Mouse (Mus musculus) CH12.LX (cell line): ENCODE measurements around the gene Mdh1. TPM values are rescaled to one million over a fixed set of nuclear protein-coding genes. Genes with fewer than 3 reads are reported as not detected.

ENCODE experiments used
- DNase-seq: peaks from one replicate; pipeline ENCODE4 v3.0.0-alpha.2; 2013; ENCODE audit errors: extremely low read depth
- H3K27ac ChIP-seq: 2 replicates; pipeline ENCODE4 v1.5.1; 2012; ENCODE audit warnings: low read depth, mild to moderate bottlenecking, control low read depth, moderate library complexity; ENCODE audit not compliant: insufficient read depth
- H3K27me3 ChIP-seq: replicated peaks from 2 replicates; pipeline ENCODE3; 2012; ENCODE audit warnings: inconsistent platforms
- H3K36me3 ChIP-seq, 2 experiments: replicated peaks in 1 of 2; 2 replicates each; pipeline versions ENCODE3 to v1.6.1; 2012; ENCODE audit warnings: inconsistent platforms in 1 of 2, low read length in 1 of 2, mild to moderate bottlenecking in 1 of 2, mixed read lengths in 1 of 2, moderate library complexity in 1 of 2; ENCODE audit not compliant: control insufficient read depth in 1 of 2, insufficient read depth in 1 of 2
- H3K4me1 ChIP-seq, 2 experiments: 2 replicates each; pipeline ENCODE4 v1.6.1; 2012; ENCODE audit warnings: inconsistent platforms in 1 of 2, moderate library complexity in 1 of 2; ENCODE audit not compliant: insufficient read depth in 2 of 2, control insufficient read depth in 1 of 2
- H3K4me2 ChIP-seq: 2 replicates; pipeline ENCODE4 v1.6.1; 2012; ENCODE audit warnings: low read depth, mild to moderate bottlenecking, control low read depth; ENCODE audit not compliant: poor library complexity, insufficient read depth, severe bottlenecking
- H3K4me3 ChIP-seq, 3 experiments: fragments of 150-350 bp in 1 of 3; sonication (generic) in 1 of 3; replicated peaks in 1 of 3; 2 replicates each; pipeline versions ENCODE3 to v1.5.1; 2011 to 2012; ENCODE audit warnings: low read depth in 2 of 3, low read length in 2 of 3, mild to moderate bottlenecking in 2 of 3, moderate library complexity in 2 of 3, control low read depth in 1 of 3, improper control_type of control experiment in 1 of 3, inconsistent platforms in 1 of 3, mixed read lengths in 1 of 3; ENCODE audit not compliant: poor library complexity in 1 of 3
- H3K79me2 ChIP-seq: replicated peaks from 2 replicates; pipeline ENCODE4 v1.6.1; 2012; ENCODE audit warnings: mild to moderate bottlenecking, moderate library complexity; ENCODE audit not compliant: control insufficient read depth, poor library complexity, insufficient read depth, severe bottlenecking; ENCODE audit errors: extremely low read depth
- H3K9ac ChIP-seq: 2 replicates; pipeline ENCODE4 v1.6.1; 2012; ENCODE audit warnings: low read depth, mild to moderate bottlenecking, control low read depth, moderate library complexity; ENCODE audit not compliant: insufficient read depth
- H3K9me3 ChIP-seq: replicated peaks from 2 replicates; pipeline ENCODE3; 2012; ENCODE audit warnings: low read length, inconsistent platforms, mixed read lengths
- BHLHE40 ChIP-seq: IDR thresholded peaks from 2 replicates; pipeline ENCODE4 v1.6.1; 2011; ENCODE audit warnings: mild to moderate bottlenecking, low read depth, low read length, improper control_type of control experiment
- CHD1 ChIP-seq: IDR thresholded peaks from 2 replicates; pipeline ENCODE4 v1.6.1; 2012; ENCODE audit warnings: low read depth, low read length, improper control_type of control experiment, inconsistent platforms
- CHD2 ChIP-seq: IDR thresholded peaks from 2 replicates; pipeline ENCODE4 v1.6.1; 2011; ENCODE audit warnings: low read length, improper control_type of control experiment
- E2F4 ChIP-seq: IDR thresholded peaks from 2 replicates; pipeline ENCODE4 v1.6.1; 2011; ENCODE audit warnings: low read depth, low read length, improper control_type of control experiment; ENCODE audit not compliant: insufficient replicate concordance
- ELF1 ChIP-seq: IDR thresholded peaks from 2 replicates; pipeline ENCODE4 v1.6.1; 2014; ENCODE audit warnings: low read depth, mild to moderate bottlenecking, inconsistent platforms, low read length, improper control_type of control experiment
- EP300 ChIP-seq: IDR thresholded peaks from 2 replicates; pipeline ENCODE4 v1.6.1; 2011; ENCODE audit warnings: low read length, improper control_type of control experiment
- GABPA ChIP-seq: IDR thresholded peaks from 2 replicates; pipeline ENCODE4 v1.6.1; 2012; ENCODE audit warnings: low read depth, low read length, improper control_type of control experiment, inconsistent platforms; ENCODE audit not compliant: insufficient replicate concordance
- HCFC1 ChIP-seq: IDR thresholded peaks from 2 replicates; pipeline ENCODE4 v1.6.1; 2012; ENCODE audit warnings: low read depth, mild to moderate bottlenecking, inconsistent platforms, low read length, improper control_type of control experiment
- IRF4 ChIP-seq: IDR thresholded peaks from 2 replicates; pipeline ENCODE4 v1.6.1; 2014; ENCODE audit warnings: low read depth, mild to moderate bottlenecking, inconsistent platforms, low read length, improper control_type of control experiment
- KAT2A ChIP-seq: IDR thresholded peaks from 2 replicates; pipeline ENCODE4 v1.6.1; 2012; ENCODE audit warnings: low read length, improper control_type of control experiment, inconsistent platforms; ENCODE audit not compliant: insufficient replicate concordance
- MAFK ChIP-seq: IDR thresholded peaks from 2 replicates; pipeline ENCODE4 v1.6.1; 2011; ENCODE audit warnings: low read length, improper control_type of control experiment; ENCODE audit not compliant: insufficient replicate concordance
- MAX ChIP-seq: IDR thresholded peaks from 2 replicates; pipeline ENCODE4 v1.6.1; 2011; ENCODE audit warnings: low read length, improper control_type of control experiment
- MAZ ChIP-seq: IDR thresholded peaks from 2 replicates; pipeline ENCODE4 v1.6.1; 2012; ENCODE audit warnings: low read depth, mild to moderate bottlenecking, inconsistent platforms, low read length, improper control_type of control experiment, moderate library complexity
- MEF2A ChIP-seq: IDR thresholded peaks from 2 replicates; pipeline ENCODE4 v1.6.1; 2014; ENCODE audit warnings: low read depth, mild to moderate bottlenecking, inconsistent platforms, low read length, improper control_type of control experiment, borderline replicate concordance
- MXI1 ChIP-seq: IDR thresholded peaks from 2 replicates; pipeline ENCODE4 v1.6.1; 2011; ENCODE audit warnings: mild to moderate bottlenecking, low read depth, low read length, improper control_type of control experiment
- MYC ChIP-seq: IDR thresholded peaks from 2 replicates; pipeline ENCODE4 v1.6.1; 2011; ENCODE audit warnings: low read depth, mild to moderate bottlenecking, improper control_type of control experiment, low read length
- NELFE ChIP-seq: IDR thresholded peaks from 2 replicates; pipeline ENCODE4 v1.6.1; 2011; ENCODE audit warnings: low read depth, low read length, improper control_type of control experiment
- NRF1 ChIP-seq: IDR thresholded peaks from 2 replicates; pipeline ENCODE4 v1.6.1; 2014; ENCODE audit warnings: low read depth, mild to moderate bottlenecking, inconsistent platforms, low read length, improper control_type of control experiment, moderate library complexity
- PAX5 ChIP-seq: IDR thresholded peaks from 2 replicates; pipeline ENCODE4 v1.6.1; 2012; ENCODE audit warnings: low read length, inconsistent platforms, mixed read lengths
- POLR2A ChIP-seq: IDR thresholded peaks from 2 replicates; pipeline ENCODE4 v1.6.1; 2011; ENCODE audit warnings: low read depth, mild to moderate bottlenecking, improper control_type of control experiment, low read length
- POLR2AphosphoS2 ChIP-seq: IDR thresholded peaks from 2 replicates; pipeline ENCODE4 v1.6.1; 2011; ENCODE audit warnings: low read depth, low read length, improper control_type of control experiment
- RCOR1 ChIP-seq: conservative IDR thresholded peaks from 2 replicates; pipeline ENCODE4 v1.6.1; 2012; ENCODE audit warnings: low read depth, mild to moderate bottlenecking, inconsistent platforms, low read length, improper control_type of control experiment
- SIN3A ChIP-seq: IDR thresholded peaks from 2 replicates; pipeline ENCODE4 v1.6.1; 2012; ENCODE audit warnings: low read length, improper control_type of control experiment, inconsistent platforms
- SMC3 ChIP-seq: IDR thresholded peaks from 2 replicates; pipeline ENCODE4 v1.6.1; 2011; ENCODE audit warnings: low read depth, low read length, improper control_type of control experiment
- TBP ChIP-seq: conservative IDR thresholded peaks from 2 replicates; pipeline ENCODE4 v1.6.1; 2011; ENCODE audit warnings: low read depth, low read length, improper control_type of control experiment
- TCF12 ChIP-seq: IDR thresholded peaks from 2 replicates; pipeline ENCODE4 v1.6.1; 2014; ENCODE audit warnings: low read depth, mild to moderate bottlenecking, inconsistent platforms, low read length, improper control_type of control experiment
- UBTF ChIP-seq: IDR thresholded peaks from 2 replicates; pipeline ENCODE4 v1.6.1; 2012; ENCODE audit warnings: low read depth, mild to moderate bottlenecking, inconsistent platforms, low read length, improper control_type of control experiment, moderate library complexity
- USF2 ChIP-seq: conservative IDR thresholded peaks from 2 replicates; pipeline ENCODE4 v1.6.1; 2011; ENCODE audit warnings: low read depth, low read length, improper control_type of control experiment
- ZC3H11A ChIP-seq: IDR thresholded peaks from 2 replicates; pipeline ENCODE4 v1.6.1; 2012; ENCODE audit warnings: low read depth, mild to moderate bottlenecking, inconsistent platforms, low read length, improper control_type of control experiment
- ZKSCAN1 ChIP-seq: IDR thresholded peaks from 2 replicates; pipeline ENCODE4 v1.6.1; 2012; ENCODE audit warnings: low read depth, inconsistent platforms, low read length, improper control_type of control experiment, borderline replicate concordance
- ZMIZ1 ChIP-seq: IDR thresholded peaks from 2 replicates; pipeline ENCODE4 v1.6.1; 2012; ENCODE audit warnings: low read depth, mild to moderate bottlenecking, inconsistent platforms, low read length, improper control_type of control experiment
- dilution Hi-C: fragments of 300-500 bp; cut with MboI; formaldehyde crosslinking; loops from 2 replicates; pipeline ENCODE4 v1.14.3; 2020; ENCODE audit warnings: low sequenced_read_pairs; ENCODE audit not compliant: extremely low pct_unique_long_range_greater_than_20kb, extremely low pct_ligation_motif_present
- in situ Hi-C: fragments of 300-500 bp; cut with MboI; formaldehyde crosslinking; loops from 3 replicates; pipeline ENCODE4 v1.14.3; 2019; ENCODE audit warnings: low sequenced_read_pairs, low pct_ligation_motif_present, low pct_unique_long_range_greater_than_20kb, mixed read lengths
- polyA plus RNA-seq: library from polyadenylated mRNA; unstranded; fragments of >175 nt; gene quantifications from 2 replicates; pipeline ENCODE4 v1.2.1, GENCODE M21; 2012; ENCODE audit warnings: low read depth; ENCODE audit not compliant: insufficient read length
- total RNA-seq, 2 experiments: library from RNA; depleted of rRNA; stranded (reverse); fragments of 300-350 nt in 1 of 2; fragments of >200 nt in 1 of 2; gene quantifications; 2 replicates each; pipeline ENCODE4 v1.2.3; 2012 to 2014

Mdh1 gene
- 233 and 243 TPM in 2 replicates for total RNA-seq (2012; rRNA removed)
- 440 and 456 TPM in 2 replicates for total RNA-seq (2014; rRNA removed)
- 311 and 385 TPM in 2 replicates for polyA plus RNA-seq

GRCm38 (mm10) chr11:21571700-21572381 lies at the start of gene Mdh1, which contains the start of gene Wdpcp:
TSS of gene Mdh1 (minus strand) at chr11:21572367.
TSS of gene Wdpcp (plus strand) at chr11:21572235.
- peak within 1 kb of the TSS; percentile 98 for H3K4me2 ChIP-seq
- no peaks in the 10 kb centered on the region for H3K27me3 ChIP-seq
- H3K9me3 ChIP-seq, result no peaks in the 10 kb centered on the region
- H3K36me3 ChIP-seq, result peaks cover 0 to 1% of the 10 kb centered on the region in 2 experiments
- peak within 1 kb of the TSS; percentile 70 to 86 (median 73) for H3K4me3 ChIP-seq
- dilution Hi-C loops, result no loop called here
- peak within 1 kb of the TSS; percentile 62 for H3K9ac ChIP-seq
- peak; percentile 99 for DNase-seq
- H3K27ac ChIP-seq, result peak within 1 kb of the TSS; percentile 47
- in situ Hi-C loops, result no loop called here
- H3K79me2 ChIP-seq, result peaks cover 30% of the 10 kb centered on the region
- peaks cover 5 to 61% of the 10 kb centered on the region in 2 experiments for H3K4me1 ChIP-seq
- TF ChIP-seq EP300 (no peak), USF2 (no peak), CHD1 (no peak; the same call in 1 of the 2 replicates), TCF12 (peak; percentile 73), ELF1 (peak; percentile 93), POLR2A (peak; percentile 69), UBTF (0 out of 2 replicates have a peak, but pooled peaks have one; percentile 7), NRF1 (peak; percentile 34), MYC (peak; percentile 70), SIN3A (peak; percentile 99), CHD2 (peak; percentile 86), SMC3 (no peak), HCFC1 (peak; percentile 95), MXI1 (peak; percentile 93), MAZ (peak; percentile 68), ZC3H11A (no peak), KAT2A (peak; percentile 97), IRF4 (peak; percentile 64), E2F4 (peak; percentile 88; the same call in 1 of the 2 replicates), BHLHE40 (peak; percentile 34), TBP (peak; percentile 63; the same call in 1 of the 2 replicates), RCOR1 (no peak; the same call in 1 of the 2 replicates), NELFE (peak; percentile 91), MEF2A (no peak), ZMIZ1 (peak; percentile 94), MAX (peak; percentile 52; the same call in 1 of the 2 replicates), GABPA (peak; percentile 76; the same call in 1 of the 2 replicates), PAX5 (no peak), POLR2AphosphoS2 (peak; percentile 81; the same call in 1 of the 2 replicates), MAFK (no peak), ZKSCAN1 (no peak)
